Mouse (Mus musculus): Measurements from ENCODE around the gene Cdc6. TPM values are rescaled to one million over a fixed set of nuclear protein-coding genes. Genes with fewer than 3 reads are reported as not detected.

Cdc6 gene
- polyA plus RNA-seq, 1 experiment from 2014 or later = 47.0 TPM

- TF ChIP-seq CTCF (IDR thresholded peaks at IDR 0.05; ENCODE audit: low read depth) = no peak
- DNase-seq = peak; percentile 16
- WGBS = 20% methylated on average over 11 of the region's 11 CpGs
- Histone ChIP-seq H3K36me3 (ENCODE audit: insufficient read depth) (peaks cover 4% of the 10 kb centered on the region; the same call in 1 of the 2 replicates), H3K9ac (peak overlapping the region; percentile 41; the same call in 1 of the 2 replicates), H3K9me3 (ENCODE audit: low read depth, low read length) (no peaks in the 10 kb centered on the region), H3K4me1 (ENCODE audit: insufficient read depth) (peaks cover 63% of the 10 kb centered on the region), H3K4me3 (ENCODE audit: low read depth, low read length) (no peak overlapping the region), H3K4me2 (peak overlapping the region; percentile 94), H3K27ac (ENCODE audit: low read depth) (peak overlapping the region; percentile 99), H3K27me3 (ENCODE audit: insufficient read depth, low read length) (no peaks in the 10 kb centered on the region)
- ATAC-seq (ENCODE audit: insufficient read depth) = no peak
Measured at GRCm38 (mm10) chr11:98944897-98945604, 37.5 kb downstream of the Cdc6 start.

- Histone ChIP-seq H3K4me1 (ENCODE audit: insufficient read depth) (peaks cover 59% of the 10 kb centered on the region), H3K4me3 (ENCODE audit: low read depth, low read length) (no peak overlapping the region), H3K27me3 (ENCODE audit: insufficient read depth, low read length) (no peaks in the 10 kb centered on the region), H3K9me3 (ENCODE audit: low read depth, low read length) (no peaks in the 10 kb centered on the region), H3K36me3 (ENCODE audit: insufficient read depth) (peaks cover 10% of the 10 kb centered on the region; the same call in 1 of the 2 replicates), H3K9ac (peak overlapping the region; percentile 13; the same call in 1 of the 2 replicates), H3K27ac (ENCODE audit: low read depth) (peak overlapping the region; percentile 99), H3K4me2 (peak overlapping the region; percentile 23; the same call in 1 of the 2 replicates)
- WGBS = 49% methylated on average over 3 of the region's 3 CpGs
- no peak for ATAC-seq (ENCODE audit: insufficient read depth)
- no peak for TF ChIP-seq CTCF (IDR thresholded peaks at IDR 0.05; ENCODE audit: low read depth)
- no peak for DNase-seq
Measured at GRCm38 (mm10) chr11:98945605-98945977, 38.0 kb downstream of the Cdc6 start.

GRCm38 (mm10) chr11:98947969-98948569, 40.5 kb downstream of the Cdc6 start:
- H3K4me1 ChIP-seq (ENCODE audit: insufficient read depth) = peaks cover 48% of the 10 kb centered on the region
- no peaks in the 10 kb centered on the region for H3K9me3 ChIP-seq (ENCODE audit: low read depth, low read length)
- no peaks in the 10 kb centered on the region for H3K27me3 ChIP-seq (ENCODE audit: insufficient read depth, low read length)
- ATAC-seq (ENCODE audit: insufficient read depth) = no peak
- peaks cover 28% of the 10 kb centered on the region for H3K36me3 ChIP-seq (ENCODE audit: insufficient read depth)
- no peak overlapping the region for H3K9ac ChIP-seq
- 64% methylated on average over 18 of the region's 18 CpGs for WGBS
- H3K27ac ChIP-seq (ENCODE audit: low read depth) = no peak overlapping the region
- no peak for DNase-seq
- no peak for TF ChIP-seq CTCF (IDR thresholded peaks at IDR 0.05; ENCODE audit: low read depth)
- no peak overlapping the region for H3K4me2 ChIP-seq
- H3K4me3 ChIP-seq (ENCODE audit: low read depth, low read length) = no peak overlapping the region

GRCm38 (mm10) chr11:98949242-98949957, 41.8 kb downstream of the Cdc6 start:
- TF ChIP-seq CTCF (IDR thresholded peaks at IDR 0.05; ENCODE audit: low read depth) = no peak
- WGBS = 65% methylated on average over 12 of the region's 12 CpGs

GRCm38 (mm10) chr11:98949958-98950460, 42.4 kb downstream of the Cdc6 start:
- Histone ChIP-seq H3K27me3 (ENCODE audit: insufficient read depth, low read length) (no peaks in the 10 kb centered on the region), H3K4me2 (no peak overlapping the region), H3K4me3 (ENCODE audit: low read depth, low read length) (no peak overlapping the region), H3K9ac (0 out of 2 replicates have a peak overlapping the region, but pooled peaks have one; percentile 9), H3K4me1 (ENCODE audit: insufficient read depth) (peaks cover 46% of the 10 kb centered on the region), H3K9me3 (ENCODE audit: low read depth, low read length) (no peaks in the 10 kb centered on the region), H3K36me3 (ENCODE audit: insufficient read depth) (peaks cover 28% of the 10 kb centered on the region), H3K27ac (ENCODE audit: low read depth) (0 out of 2 replicates have a peak overlapping the region, but pooled peaks have one; percentile 80)
- 84% methylated on average over 7 of the region's 7 CpGs for WGBS
- no peak for TF ChIP-seq CTCF (IDR thresholded peaks at IDR 0.05; ENCODE audit: low read depth)
- no peak for DNase-seq
- no peak for ATAC-seq (ENCODE audit: insufficient read depth)

More at GRCm38 (mm10) chr11:98949242-98949957, 41.8 kb downstream of the Cdc6 start:
- H3K4me3 ChIP-seq (ENCODE audit: low read depth, low read length) = no peak overlapping the region
- no peaks in the 10 kb centered on the region for H3K27me3 ChIP-seq (ENCODE audit: insufficient read depth, low read length)
- no peak overlapping the region for H3K27ac ChIP-seq (ENCODE audit: low read depth)
- peaks cover 28% of the 10 kb centered on the region for H3K36me3 ChIP-seq (ENCODE audit: insufficient read depth)
- H3K4me1 ChIP-seq (ENCODE audit: insufficient read depth) = peaks cover 47% of the 10 kb centered on the region
- H3K4me2 ChIP-seq = no peak overlapping the region
- H3K9ac ChIP-seq = 0 out of 2 replicates have a peak overlapping the region, but pooled peaks have one; percentile 9
- no peaks in the 10 kb centered on the region for H3K9me3 ChIP-seq (ENCODE audit: low read depth, low read length)
- DNase-seq (no peak), ATAC-seq (ENCODE audit: insufficient read depth) (no peak)

GRCm38 (mm10) chr11:98950484-98950883, 42.9 kb downstream of the Cdc6 start:
- peaks cover 45% of the 10 kb centered on the region for H3K4me1 ChIP-seq (ENCODE audit: insufficient read depth)
- H3K27ac ChIP-seq (ENCODE audit: low read depth) = peak overlapping the region; percentile 80; the same call in 1 of the 2 replicates
- no peaks in the 10 kb centered on the region for H3K9me3 ChIP-seq (ENCODE audit: low read depth, low read length)
- TF ChIP-seq CTCF (IDR thresholded peaks at IDR 0.05; ENCODE audit: low read depth) = no peak
- no peak overlapping the region for H3K9ac ChIP-seq
- H3K27me3 ChIP-seq (ENCODE audit: insufficient read depth, low read length) = no peaks in the 10 kb centered on the region
- no peak overlapping the region for H3K4me3 ChIP-seq (ENCODE audit: low read depth, low read length)
- DNase-seq (no peak), ATAC-seq (ENCODE audit: insufficient read depth) (no peak)
- peaks cover 28% of the 10 kb centered on the region for H3K36me3 ChIP-seq (ENCODE audit: insufficient read depth)
- WGBS = 72% methylated on average over 9 of the region's 9 CpGs
- no peak overlapping the region for H3K4me2 ChIP-seq

All from lung, embryonic 14.5 days (tissue).